Mouse (Mus musculus) E14TG2a.4 (cell line): ENCODE measurements around the gene Tgm3.

Source experiments
- H3K27me3 ChIP-seq: 2 replicates; pipeline ENCODE4 v1.6.1; 2014; ENCODE audit warnings: low read length, control low read depth; ENCODE audit not compliant: insufficient read depth
- H3K36me3 ChIP-seq: 2 replicates; pipeline ENCODE4 v1.6.1; 2014; ENCODE audit warnings: low read length, control low read depth; ENCODE audit not compliant: insufficient read depth
- H3K4me1 ChIP-seq: replicated peaks from 2 replicates; pipeline ENCODE4 v1.6.1; 2014; ENCODE audit warnings: low read depth, low read length, control low read depth
- H3K4me3 ChIP-seq: replicated peaks from 2 replicates; pipeline ENCODE4 v1.5.1; 2014; ENCODE audit warnings: mild to moderate bottlenecking, low read length
- H3K9me3 ChIP-seq: 2 replicates; pipeline ENCODE4 v1.6.1; 2014; ENCODE audit warnings: low read length, control low read depth
- CTCF ChIP-seq: conservative IDR thresholded peaks from 2 replicates; pipeline ENCODE4 v1.5.1; 2014; ENCODE audit warnings: low read length
- NANOG ChIP-seq: IDR thresholded peaks from 2 replicates; pipeline ENCODE4 v1.6.1; 2014; ENCODE audit warnings: borderline replicate concordance, low read length, mixed read lengths
- POU5F1 ChIP-seq: IDR thresholded peaks from 2 replicates; pipeline ENCODE4 v1.6.1; 2014; ENCODE audit warnings: low read length, borderline replicate concordance

Tgm3 gene

DNA sequence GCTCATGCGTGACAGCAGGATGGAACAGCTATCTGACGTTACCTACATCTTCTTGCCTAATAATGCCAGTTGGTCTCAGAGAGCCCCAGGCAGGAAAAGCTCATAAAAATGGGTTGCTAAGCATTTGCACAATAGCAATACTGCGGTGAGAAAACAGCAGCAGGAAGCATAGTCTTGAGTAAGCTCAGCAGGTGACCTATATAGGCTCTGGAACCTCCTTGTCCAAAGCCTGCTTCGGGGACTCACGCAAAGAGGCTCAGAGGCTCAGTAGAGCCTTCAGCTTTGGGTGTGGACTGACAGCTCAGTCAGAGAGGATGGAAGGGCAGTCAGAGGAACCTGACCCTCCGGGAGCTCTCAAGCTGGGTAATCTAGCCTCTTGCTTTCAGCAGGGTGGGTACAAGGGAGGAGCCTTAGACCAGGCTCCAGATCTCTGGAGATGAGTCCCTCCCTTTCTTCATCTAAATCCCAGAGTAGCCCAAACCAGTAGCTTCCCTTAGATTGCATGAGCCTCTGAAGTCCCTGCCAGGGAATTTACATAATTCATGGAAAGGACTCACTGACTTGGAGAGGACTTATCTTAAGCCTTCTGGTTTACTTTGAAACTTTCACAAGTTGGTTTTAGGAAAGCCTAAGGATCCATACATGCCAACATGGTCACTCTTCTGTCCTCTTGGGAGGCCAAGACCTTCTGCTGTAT lies 28.2 kb downstream of the Tgm3 start:
- Histone ChIP-seq H3K4me1 (peaks cover 4% of the 10 kb centered on the region; the same call in 1 of the 2 replicates), H3K9me3 (no peaks in the 10 kb centered on the region), H3K36me3 (peaks cover 7% of the 10 kb centered on the region), H3K27me3 (no peaks in the 10 kb centered on the region), H3K4me3 (no peak overlapping the region)
- TF ChIP-seq POU5F1 (no peak), NANOG (no peak), CTCF (no peak)

DNA sequence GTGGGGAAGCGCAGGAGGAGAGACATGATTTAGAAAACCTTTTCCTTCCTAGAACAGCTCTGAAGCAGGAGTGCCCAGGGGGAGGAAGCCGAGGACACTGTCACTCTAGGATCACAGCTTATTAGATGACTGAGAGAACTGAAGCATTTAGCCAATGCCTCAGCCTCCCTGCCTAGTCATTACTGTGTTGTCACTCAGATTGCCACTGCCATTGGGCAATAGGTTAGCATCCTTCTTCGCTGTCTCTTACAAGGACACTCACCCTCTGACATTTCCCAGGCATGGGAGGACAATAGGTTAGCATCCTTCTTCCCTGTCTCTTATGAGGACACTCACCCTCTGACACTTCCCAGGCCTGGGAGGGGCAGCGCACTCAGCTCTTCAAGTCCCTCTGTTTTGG lies 31.7 kb downstream of the Tgm3 start:
- Histone ChIP-seq H3K4me1 (peaks cover 4% of the 10 kb centered on the region; the same call in 1 of the 2 replicates), H3K27me3 (no peaks in the 10 kb centered on the region), H3K4me3 (no peak overlapping the region), H3K9me3 (no peaks in the 10 kb centered on the region), H3K36me3 (peaks cover 7% of the 10 kb centered on the region)
- no peak for TF ChIP-seq CTCF
- no peak for TF ChIP-seq NANOG
- TF ChIP-seq POU5F1: no peak

DNA sequence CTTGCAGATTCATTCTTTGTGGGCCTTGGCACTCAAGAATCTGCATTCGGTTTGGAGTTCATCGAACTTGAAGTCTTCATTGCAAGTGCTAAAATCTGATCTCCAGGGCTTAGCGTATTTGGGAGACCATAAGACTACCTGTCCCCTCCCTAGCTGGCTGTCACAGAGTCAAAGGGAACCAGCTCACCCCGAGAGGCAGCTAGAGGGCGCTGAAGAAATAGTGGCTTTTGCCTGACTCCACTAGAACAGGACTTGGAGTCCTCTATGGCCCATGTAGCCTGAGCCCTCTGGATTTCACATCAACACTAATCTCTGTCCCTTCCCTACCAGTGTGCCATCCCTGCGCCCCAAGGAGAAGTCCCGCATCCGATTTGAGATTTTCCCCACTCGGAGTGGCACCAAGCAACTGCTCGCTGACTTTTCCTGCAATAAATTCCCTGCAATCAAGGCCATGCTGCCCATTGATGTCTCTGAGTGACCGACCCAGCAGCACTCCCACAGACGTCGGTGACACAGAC lies 35.8 kb downstream of the Tgm3 start:
- H3K9me3 ChIP-seq: no peaks in the 10 kb centered on the region
- no peak overlapping the region for H3K4me3 ChIP-seq
- H3K4me1 ChIP-seq: no peaks in the 10 kb centered on the region
- no peaks in the 10 kb centered on the region for H3K36me3 ChIP-seq
- TF ChIP-seq CTCF (peak; percentile 29; the same call in 1 of the 2 replicates), POU5F1 (no peak), NANOG (no peak)
- no peaks in the 10 kb centered on the region for H3K27me3 ChIP-seq

DNA sequence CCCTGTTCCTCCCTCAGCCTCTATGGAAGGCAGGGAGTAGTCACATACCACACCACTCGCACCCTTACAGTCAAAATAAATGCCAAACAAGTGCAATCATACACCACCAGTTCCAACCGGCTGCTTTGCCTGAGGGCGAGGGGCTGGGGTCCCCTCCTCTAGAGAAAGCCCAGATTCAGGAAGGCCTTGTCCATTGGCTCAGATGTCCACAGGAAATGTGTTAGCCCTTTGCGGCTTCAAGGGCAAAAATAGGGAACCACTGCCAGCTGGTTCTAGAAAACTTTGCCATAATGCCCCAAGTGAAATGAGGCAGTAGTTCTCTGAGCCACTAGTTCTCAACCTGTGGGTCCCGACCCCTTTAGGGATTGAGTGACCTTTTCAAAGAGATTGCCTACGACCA lies 36.6 kb downstream of the Tgm3 start:
- TF ChIP-seq POU5F1 (no peak), CTCF (no peak), NANOG (no peak)
- no peaks in the 10 kb centered on the region for H3K4me1 ChIP-seq
- no peaks in the 10 kb centered on the region for H3K36me3 ChIP-seq
- H3K9me3 ChIP-seq: no peaks in the 10 kb centered on the region
- no peaks in the 10 kb centered on the region for H3K27me3 ChIP-seq
- H3K4me3 ChIP-seq: no peak overlapping the region

DNA sequence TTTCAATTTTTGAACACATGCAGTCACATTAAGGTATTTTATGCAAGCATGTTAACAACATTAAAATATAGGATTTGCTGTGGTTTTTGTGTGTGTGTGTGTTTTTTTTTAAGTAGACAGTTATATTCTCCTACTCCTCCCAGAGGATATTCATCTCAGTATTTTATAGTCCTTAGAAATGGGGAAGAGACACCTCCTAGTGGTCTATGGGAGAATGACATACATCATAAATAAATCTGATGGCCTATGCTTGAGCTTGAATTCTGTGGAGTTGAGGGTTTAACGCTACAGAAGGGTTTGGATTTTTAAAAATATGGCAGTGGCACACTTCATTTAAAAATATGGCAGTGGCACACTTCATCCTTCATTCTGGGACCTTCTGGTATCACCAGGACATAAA lies 46.0 kb downstream of the Tgm3 start:
- TF ChIP-seq POU5F1 (no peak), NANOG (no peak), CTCF (peak; percentile 66)

DNA sequence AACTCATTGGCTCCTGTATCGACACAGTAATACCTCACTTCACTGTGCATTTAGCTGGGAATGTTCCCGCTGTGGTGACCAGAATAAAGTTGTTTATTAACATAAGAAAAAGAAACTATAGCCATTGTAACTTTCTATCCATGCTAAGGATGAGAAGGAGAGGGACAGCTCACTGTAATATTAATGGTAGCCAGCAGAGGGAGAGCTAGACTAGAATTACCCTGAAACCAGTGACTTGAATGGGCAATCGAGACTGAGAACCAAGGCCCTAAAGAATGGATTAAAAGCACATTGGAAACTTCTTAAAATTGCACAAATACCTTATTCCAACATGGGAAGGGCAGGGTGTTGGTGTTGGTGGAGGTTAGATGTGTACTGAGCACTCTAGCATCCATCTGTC lies 56.1 kb downstream of the Tgm3 start:
- no peaks in the 10 kb centered on the region for H3K27me3 ChIP-seq
- H3K9me3 ChIP-seq: no peaks in the 10 kb centered on the region
- H3K36me3 ChIP-seq: no peaks in the 10 kb centered on the region
- no peaks in the 10 kb centered on the region for H3K4me1 ChIP-seq
- peak; percentile 45 for TF ChIP-seq CTCF
- TF ChIP-seq NANOG: no peak
- no peak for TF ChIP-seq POU5F1
- no peak overlapping the region for H3K4me3 ChIP-seq

More for the DNA sequence above, 46.0 kb downstream of the Tgm3 start:
- H3K4me1 ChIP-seq: no peaks in the 10 kb centered on the region
- no peaks in the 10 kb centered on the region for H3K27me3 ChIP-seq
- no peaks in the 10 kb centered on the region for H3K9me3 ChIP-seq
- H3K4me3 ChIP-seq: no peak overlapping the region
- H3K36me3 ChIP-seq: no peaks in the 10 kb centered on the region

DNA sequence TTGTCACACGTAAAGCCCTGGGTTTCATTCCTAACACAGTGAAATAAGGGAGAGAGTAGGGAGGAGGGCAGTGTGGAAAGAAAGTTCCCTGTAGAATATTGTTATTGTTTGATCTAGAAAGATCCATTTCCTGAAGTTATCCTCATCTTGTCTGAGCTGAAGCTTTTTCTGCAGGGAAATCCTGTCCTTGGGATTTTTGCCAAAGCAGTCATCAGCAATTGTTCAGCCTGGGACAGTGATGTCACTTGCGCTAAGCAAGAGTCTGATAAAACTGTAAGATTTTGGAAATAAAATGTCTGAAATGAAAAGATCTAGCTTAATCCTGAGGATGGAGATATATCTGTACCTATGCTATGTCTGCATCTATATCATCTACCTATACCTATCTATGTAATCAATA lies 58.2 kb downstream of the Tgm3 start:
- no peak overlapping the region for H3K4me3 ChIP-seq
- TF ChIP-seq CTCF (no peak), POU5F1 (no peak), NANOG (no peak)
- H3K9me3 ChIP-seq: no peaks in the 10 kb centered on the region
- H3K27me3 ChIP-seq: no peaks in the 10 kb centered on the region
- no peaks in the 10 kb centered on the region for H3K36me3 ChIP-seq
- no peaks in the 10 kb centered on the region for H3K4me1 ChIP-seq
